9 mouse cellular contexts compared by ENCODE assay signal in the genomic region with DNA sequence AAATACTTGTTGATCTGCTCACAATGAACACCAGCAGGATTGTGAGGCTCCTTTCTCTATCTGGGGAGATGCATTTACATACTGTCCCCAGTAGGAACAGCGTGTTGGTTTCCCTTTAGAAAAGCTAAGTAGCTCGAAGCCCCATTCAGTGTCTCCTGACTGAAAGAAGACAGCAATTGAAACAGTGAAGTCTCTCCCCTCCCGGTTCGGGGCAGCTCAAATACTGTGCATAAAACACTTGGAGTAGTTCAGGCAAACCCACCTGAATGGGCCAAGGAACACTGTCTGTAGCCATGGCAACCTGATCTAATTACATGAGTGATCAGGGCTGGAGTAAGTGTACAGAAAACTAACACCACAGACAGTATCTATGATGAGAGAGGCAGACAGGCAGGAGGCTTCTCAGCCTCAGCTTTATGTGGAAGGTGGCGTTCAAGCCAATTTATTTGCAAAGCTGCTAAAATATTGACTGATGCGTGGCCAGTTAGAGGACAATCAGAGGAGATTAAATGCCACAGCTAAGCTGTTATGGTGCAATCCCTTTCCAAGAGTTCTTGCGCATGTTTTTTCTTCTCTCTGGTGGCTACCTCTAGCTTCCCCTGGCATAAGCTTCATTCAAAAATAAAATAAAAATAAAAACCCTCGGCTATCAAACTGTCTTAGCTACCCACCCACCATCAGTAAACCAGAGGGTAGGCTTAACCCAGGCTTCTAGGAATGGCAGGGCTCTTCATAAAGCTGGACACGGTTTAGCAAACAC. TPM values are rescaled to one million over a fixed set of nuclear protein-coding genes. Genes with fewer than 3 reads are reported as not detected.
DNase-seq lines count a peak whose midpoint lies in the region; ATAC-seq and TF ChIP-seq lines count a peak whose summit lies in the region.
"Had no signal": no experiment of that assay in that cellular context is flagged by ENCODE, and none has a peak within 500 bp of the region (broad histone marks: within the 10 kb centered on the region; RNA-seq: fewer than 3 reads in every experiment).

No protein-coding gene starts in this region.

- 33% methylated on average over 9 of the region's 9 CpGs for WGBS in heart, embryonic 13.5 days
- WGBS in liver, postnatal 0 days (ENCODE audit: insufficient replicate concordance): 32% methylated on average over 9 of the region's 9 CpGs

- no peaks in the 10 kb centered on the region for H3K36me3 ChIP-seq in heart, embryonic 13.5 days
- no peaks in the 10 kb centered on the region for H3K36me3 ChIP-seq in liver, postnatal 0 days (replicated peaks; ENCODE audit: insufficient read depth, low read length)

- peak overlapping the region; percentile 97 for H3K4me3 ChIP-seq in heart, embryonic 13.5 days
- H3K4me3 ChIP-seq in liver, postnatal 0 days (ENCODE audit: low read depth, low read length): peak overlapping the region; percentile 92; the same call in 1 of the 2 replicates

- 0 out of 2 replicates have a peak, but pooled peaks have one; percentile 14 for TF ChIP-seq CTCF in liver, postnatal 0 days (IDR thresholded peaks at IDR 0.05; ENCODE audit: low read depth)

- 0 out of 2 replicates have a peak overlapping the region, but pooled peaks have one; percentile 97 for H3K27ac ChIP-seq in heart, embryonic 13.5 days (replicated peaks)
- H3K27ac ChIP-seq in liver, postnatal 0 days (ENCODE audit: low read depth): peak overlapping the region; percentile 98; the same call in 1 of the 2 replicates

- peak overlapping the region; percentile 98 for H3K9ac ChIP-seq in heart, embryonic 13.5 days
- peak overlapping the region; percentile 40; the same call in 1 of the 2 replicates for H3K9ac ChIP-seq in liver, postnatal 0 days (replicated peaks)

- H3K27me3 ChIP-seq in heart, embryonic 13.5 days (replicated peaks): no peaks in the 10 kb centered on the region
- no peaks in the 10 kb centered on the region for H3K27me3 ChIP-seq in liver, postnatal 0 days (ENCODE audit: insufficient read depth, low read length)
- H3K27me3 ChIP-seq: Patski had no signal

- no peak for ATAC-seq in cerebellum, adult (ENCODE audit: insufficient number of reproducible peaks, low FRiP score, low TSS enrichment)
- no peak for ATAC-seq in heart, embryonic 13.5 days (ENCODE audit: extremely low read depth, insufficient number of reproducible peaks, low FRiP score, low TSS enrichment)
- no peak for ATAC-seq in liver, postnatal 0 days
- ATAC-seq: Patski had no signal

- DNase-seq in cerebellum, adult 9-10 months: peak; percentile 55
- DNase-seq in right cerebral cortex, postnatal 25 days: peak; percentile 33
- no peak for DNase-seq in right cerebral cortex, postnatal 4 days
- DNase-seq in liver, postnatal 0 days: no peak
- DNase-seq in urinary bladder, postnatal 36 days (ENCODE audit: low spot score in 2 of 2): no peak
- DNase-seq in layer of hippocampus, adult 11-12 months (ENCODE audit: low spot score): no peak

- peak overlapping the region; percentile 98 for H3K4me2 ChIP-seq in heart, embryonic 13.5 days
- H3K4me2 ChIP-seq in liver, postnatal 0 days (ENCODE audit: low read depth, low read length): peak overlapping the region; percentile 94

- no peak for TF ChIP-seq EP300 in liver, postnatal 0 days (IDR thresholded peaks at IDR 0.05; ENCODE audit: low read depth)

- H3K4me1 ChIP-seq in heart, embryonic 13.5 days: peaks cover 57% of the 10 kb centered on the region
- H3K4me1 ChIP-seq in liver, postnatal 0 days (ENCODE audit: insufficient read depth): peaks cover 16% of the 10 kb centered on the region; the same call in 1 of the 2 replicates

- no peaks in the 10 kb centered on the region for H3K9me3 ChIP-seq in heart, embryonic 13.5 days
- H3K9me3 ChIP-seq in liver, postnatal 0 days (ENCODE audit: low read length): no peaks in the 10 kb centered on the region

RNA-seq across cellular contexts. Expression of gene Atxn1, which starts 2.8 kb away (rescaled TPM):
- 5.8 and 7.2 TPM in 2 replicates for polyA plus RNA-seq in heart, embryonic 13.5 days (2015; fragmentation: Nextera tagmentation; extraction: Ambion mirVana)
- 3.9 and 4.4 TPM in 2 replicates for polyA plus RNA-seq in liver, postnatal 0 days (2015; fragmentation: Nextera tagmentation; extraction: Ambion mirVana)

Comparison
In these comparisons a context has a peak if more than half of its experiments do, and no peak if none do; other contexts are left out.
1. DNase-seq: peak in cerebellum, adult 9-10 months (single experiment) and right cerebral cortex, postnatal 25 days (single experiment); none in right cerebral cortex, postnatal 4 days (single experiment), liver, postnatal 0 days (single experiment), urinary bladder, postnatal 36 days (0 of 2) and layer of hippocampus, adult 11-12 months (single experiment).